Mouse (Mus musculus): ENCODE measurements around the gene Smlr1.

DNA sequence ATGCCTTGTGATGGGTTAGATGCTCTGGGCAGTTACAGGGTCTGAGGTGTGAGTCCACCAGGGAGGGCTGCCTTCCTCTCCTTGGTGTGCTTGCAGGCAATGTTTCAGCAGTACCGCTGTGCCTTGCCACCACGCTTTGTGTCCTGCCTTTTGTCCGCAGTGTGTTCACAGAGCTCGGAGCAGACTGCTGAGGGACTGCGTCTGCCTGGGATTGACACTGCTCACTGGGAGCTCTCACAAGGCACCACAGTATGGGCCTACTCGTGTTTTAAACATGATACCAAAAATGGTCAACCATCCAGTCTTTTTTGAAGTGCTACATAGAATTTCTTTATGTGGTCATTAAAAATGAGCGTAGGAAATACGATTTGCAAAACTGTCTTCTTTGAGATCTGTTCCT is 12.3 kb downstream of the Smlr1 start:
- no peak for TF ChIP-seq POLR2A (IDR thresholded peaks at IDR 0.05; ENCODE audit: borderline replicate concordance, control insufficient read depth, low read depth, low read length)
- no peak for TF ChIP-seq CTCF (IDR thresholded peaks at IDR 0.05; ENCODE audit: control insufficient read depth, insufficient read depth, low read length)
